Mouse (Mus musculus) kidney, embryonic 16.5 days (tissue): Measurements from ENCODE around the gene Usp49. TPM values are rescaled to one million over a fixed set of nuclear protein-coding genes. Genes with fewer than 3 reads are reported as not detected.
"Not testable (repeated sequence)": the region's sequence is repeated elsewhere in the genome, so short reads cannot be mapped to it uniquely, and the experiment has no call there.

Experiments used
- ATAC-seq: fragments of 200-750 bp; cut with Nextera tagmentation; 2 replicates; pipeline ENCODE4 v1.8.0; 2017; ENCODE audit warnings: moderate TSS enrichment; ENCODE audit not compliant: low FRiP score, low TSS enrichment
- H3K27ac ChIP-seq: fragments of 300-500 bp; sonication (generic); 2 replicates; pipeline ENCODE4 v1.5.1; 2014; ENCODE audit warnings: low read length
- H3K27me3 ChIP-seq: fragments of 300-500 bp; sonication (generic); 2 replicates; pipeline ENCODE4 v1.6.1; 2014; ENCODE audit warnings: low read length, control low read depth, mixed read lengths; ENCODE audit not compliant: insufficient read depth
- H3K36me3 ChIP-seq: fragments of 300-500 bp; sonication (generic); 2 replicates; pipeline ENCODE4 v1.6.1; 2014; ENCODE audit warnings: low read length, control low read depth, mixed read lengths; ENCODE audit not compliant: insufficient read depth
- H3K4me1 ChIP-seq: fragments of 300-500 bp; sonication (generic); 2 replicates; pipeline ENCODE4 v1.6.1; 2014; ENCODE audit warnings: low read length, control low read depth, mixed read lengths; ENCODE audit not compliant: insufficient read depth
- H3K4me2 ChIP-seq: fragments of 300-500 bp; sonication (generic); replicated peaks from 2 replicates; pipeline ENCODE4 v1.6.1; 2014; ENCODE audit warnings: low read depth, low read length
- H3K4me3 ChIP-seq: fragments of 300-500 bp; sonication (generic); 2 replicates; pipeline ENCODE4 v1.5.1; 2014; ENCODE audit warnings: mild to moderate bottlenecking, low read length
- H3K9ac ChIP-seq: fragments of 300-500 bp; sonication (generic); replicated peaks from 2 replicates; pipeline ENCODE4 v1.6.1; 2014; ENCODE audit warnings: low read length
- H3K9me3 ChIP-seq: fragments of 300-500 bp; sonication (generic); 2 replicates; pipeline ENCODE4 v1.6.1; 2016; ENCODE audit warnings: low read length, control low read depth
- whole genome bisulfite sequencing: fragments of 180-500 bp; shearing (Covaris S2); extraction: QIAGEN DNeasy Blood & Tissue Kit; methylation state at CpG from one replicate; pipeline ENCODE4 v1.1.7; 2014; 5-methylcytosine and 5-hydroxymethylcytosine counted together
- polyA plus RNA-seq: library from polyadenylated mRNA; unstranded; fragments of >200 nt; fragmentation: Nextera tagmentation; extraction: Ambion mirVana; gene quantifications from 2 replicates; pipeline ENCODE4 v1.2.1, GENCODE M21; 2015

Usp49 gene
- polyA plus RNA-seq, 1 experiment from 2014 or later: 3.7 TPM

DNA sequence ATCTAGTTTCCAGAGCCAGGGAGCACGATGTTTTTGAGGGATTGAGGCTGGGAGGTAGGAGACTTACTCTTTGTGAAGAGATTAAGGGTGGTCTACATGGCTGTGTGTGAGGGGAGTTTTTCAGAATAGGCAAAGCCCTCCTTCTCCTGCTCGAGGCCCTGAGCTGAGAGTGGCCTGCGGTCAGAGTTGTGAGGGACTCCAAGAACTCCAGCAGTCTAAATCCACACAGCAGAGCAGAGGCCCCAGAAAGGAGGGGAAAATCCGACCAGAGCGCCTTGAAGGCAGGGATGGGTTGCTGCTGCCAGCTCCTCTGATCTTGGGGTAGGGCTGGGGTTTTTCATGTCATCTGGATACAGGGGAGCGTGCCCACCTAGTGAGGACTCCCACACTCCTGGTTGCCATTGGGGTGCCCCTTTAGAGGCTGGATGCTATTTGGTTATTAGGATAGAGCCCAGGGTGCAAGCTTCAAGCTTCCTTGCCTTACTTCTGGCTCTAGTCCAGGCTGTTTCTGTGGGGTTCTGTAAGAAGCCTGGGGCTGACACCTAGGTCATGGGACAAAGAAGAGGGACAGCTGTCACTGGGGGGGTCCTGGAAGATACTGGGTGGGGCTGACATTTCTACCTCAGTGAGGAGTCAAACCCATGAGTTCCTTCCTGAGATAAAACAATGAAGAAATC is 34.2 kb upstream of the Usp49 start:
- Histone ChIP-seq H3K9me3 (no peaks in the 10 kb centered on the region), H3K4me1 (peaks cover 53% of the 10 kb centered on the region), H3K27ac (peak overlapping the region; percentile 97), H3K27me3 (no peaks in the 10 kb centered on the region), H3K4me3 (peak overlapping the region; percentile 95), H3K9ac (peak overlapping the region; percentile 91), H3K4me2 (peak overlapping the region; percentile 89), H3K36me3 (peaks cover 25% of the 10 kb centered on the region)
- WGBS: 26% methylated on average over 6 of the region's 6 CpGs
- ATAC-seq: no peak

DNA sequence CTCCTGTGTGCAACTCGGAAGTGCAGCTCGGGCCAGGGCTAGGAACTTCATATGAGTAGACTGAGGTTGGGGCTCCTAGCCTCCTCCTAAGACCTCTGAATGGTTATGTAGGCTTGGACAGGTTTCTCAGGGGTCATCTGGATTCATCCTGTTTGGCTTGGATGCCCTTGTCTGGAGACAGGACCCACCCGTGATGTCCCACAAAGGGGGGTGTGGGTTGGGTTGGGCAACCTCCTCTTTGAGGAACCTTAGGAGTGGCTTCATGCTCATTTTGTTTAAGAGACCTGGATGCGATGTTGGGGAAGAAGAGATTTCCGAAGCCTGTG is 33.7 kb upstream of the Usp49 start:
- Histone ChIP-seq H3K9me3 (no peaks in the 10 kb centered on the region), H3K27ac (peak overlapping the region; percentile 97), H3K36me3 (peaks cover 30% of the 10 kb centered on the region), H3K9ac (peak overlapping the region; percentile 91), H3K4me1 (peaks cover 53% of the 10 kb centered on the region), H3K4me3 (peak overlapping the region; percentile 95), H3K4me2 (peak overlapping the region; percentile 89), H3K27me3 (no peaks in the 10 kb centered on the region)
- WGBS: 65% methylated on average over 5 of the region's 5 CpGs
- no peak for ATAC-seq

- no peak for ATAC-seq
- Histone ChIP-seq H3K4me2 (peak overlapping the region; percentile 89), H3K27ac (peak overlapping the region; percentile 97), H3K9me3 (no peaks in the 10 kb centered on the region), H3K4me1 (peaks cover 53% of the 10 kb centered on the region), H3K36me3 (peaks cover 35% of the 10 kb centered on the region), H3K9ac (peak overlapping the region; percentile 91; the same call in 1 of the 2 replicates), H3K4me3 (peak overlapping the region; percentile 95; the same call in 1 of the 2 replicates), H3K27me3 (no peaks in the 10 kb centered on the region)
- 58% methylated on average over 13 of the region's 13 CpGs for WGBS
Observed at GRCm38 (mm10) chr17:47597261-47597660, 33.2 kb upstream of the Usp49 start.

DNA sequence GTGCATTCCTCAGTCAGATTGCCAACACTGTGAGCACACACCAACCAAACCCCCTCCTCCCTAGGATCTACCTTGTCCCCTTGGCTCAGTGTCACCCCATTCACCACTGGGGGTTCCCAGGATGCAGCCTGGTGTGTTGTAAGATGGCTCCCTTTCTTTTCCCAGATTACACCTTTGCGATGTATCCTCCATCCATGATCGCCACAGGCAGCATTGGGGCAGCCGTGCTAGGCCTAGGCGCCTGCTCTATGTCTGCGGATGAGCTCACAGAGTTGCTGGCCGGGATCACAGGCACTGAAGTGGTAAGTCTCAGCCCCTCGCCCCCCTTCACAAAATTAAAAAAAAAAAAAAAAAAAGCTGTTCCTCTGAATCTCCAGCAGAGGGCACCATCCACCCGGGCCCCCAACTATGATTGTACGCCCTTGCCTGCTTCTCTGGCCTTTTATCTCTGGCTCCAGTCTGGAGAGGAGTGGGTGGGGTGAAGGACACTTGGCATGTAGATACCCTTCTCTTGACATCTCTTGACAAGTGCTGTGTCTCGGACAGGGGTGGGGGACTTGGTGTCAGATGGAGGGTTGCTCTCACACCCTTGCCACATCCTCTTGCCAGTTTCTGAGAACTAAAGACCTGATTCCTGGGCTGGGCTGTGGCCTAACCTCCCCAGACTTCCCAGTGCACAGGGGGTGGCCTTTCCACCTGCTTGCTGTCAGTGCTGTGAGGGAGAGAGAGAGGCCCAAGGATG is 32.5 kb upstream of the Usp49 start:
- Histone ChIP-seq H3K4me3 (no peak overlapping the region), H3K9ac (peak overlapping the region; percentile 91; the same call in 1 of the 2 replicates), H3K4me1 (peaks cover 47% of the 10 kb centered on the region), H3K27ac (peak overlapping the region; percentile 97), H3K36me3 (peaks cover 39% of the 10 kb centered on the region), H3K9me3 (no peaks in the 10 kb centered on the region), H3K27me3 (no peaks in the 10 kb centered on the region), H3K4me2 (0 out of 2 replicates have a peak overlapping the region, but pooled peaks have one; percentile 89)
- 22% methylated on average over 10 of the region's 10 CpGs for WGBS
- no peak for ATAC-seq

DNA sequence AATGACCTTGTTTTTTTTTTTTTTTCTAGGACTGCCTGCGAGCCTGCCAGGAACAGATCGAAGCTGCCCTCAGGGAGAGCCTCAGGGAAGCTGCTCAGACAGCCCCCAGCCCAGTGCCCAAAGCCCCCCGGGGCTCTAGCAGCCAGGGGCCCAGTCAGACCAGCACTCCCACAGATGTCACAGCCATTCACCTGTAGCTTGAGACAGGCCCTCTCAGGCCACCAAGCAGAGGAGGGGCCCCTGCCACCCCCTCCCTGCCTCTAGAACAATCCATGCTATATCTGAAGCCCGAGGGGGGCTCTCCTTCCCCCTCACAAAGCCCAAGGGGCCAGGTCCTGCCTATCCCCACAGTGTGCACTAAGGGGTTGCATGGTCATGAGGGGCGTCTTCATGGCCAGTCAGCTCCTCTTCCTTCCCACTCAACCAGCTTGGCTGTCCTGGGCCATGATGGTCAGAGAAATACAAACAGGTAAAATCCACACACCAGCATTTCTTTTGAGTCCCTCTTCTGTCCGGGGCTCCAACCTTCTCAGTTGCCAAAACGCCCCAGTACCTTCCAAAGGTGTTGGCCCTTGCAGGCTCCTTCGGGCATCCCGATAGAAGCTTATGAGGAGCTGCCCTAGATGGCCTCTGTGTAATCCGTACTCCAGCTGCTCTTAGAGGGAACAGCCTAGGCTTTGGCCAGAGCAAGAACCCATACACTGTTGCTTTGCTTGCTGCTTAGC is 31.7 kb upstream of the Usp49 start:
- Histone ChIP-seq H3K27ac (peak overlapping the region; percentile 13; the same call in 1 of the 2 replicates), H3K36me3 (peaks cover 44% of the 10 kb centered on the region), H3K4me1 (peaks cover 45% of the 10 kb centered on the region)
- H3K9ac ChIP-seq, H3K27me3 ChIP-seq, ATAC-seq, H3K4me2 ChIP-seq, H3K4me3 ChIP-seq, H3K9me3 ChIP-seq: not testable (repeated sequence)
- WGBS: 70% methylated on average over 10 of the region's 10 CpGs

- no peak for ATAC-seq
- WGBS: 71% methylated on average over 11 of the region's 11 CpGs
- Histone ChIP-seq H3K27ac (peak overlapping the region; percentile 75), H3K9me3 (no peaks in the 10 kb centered on the region), H3K4me2 (no peak overlapping the region), H3K27me3 (no peaks in the 10 kb centered on the region), H3K4me1 (peaks cover 45% of the 10 kb centered on the region), H3K9ac (no peak overlapping the region), H3K36me3 (peaks cover 52% of the 10 kb centered on the region), H3K4me3 (no peak overlapping the region)
Observed at GRCm38 (mm10) chr17:47599511-47600297, 30.8 kb upstream of the Usp49 start.

- Histone ChIP-seq H3K36me3 (peaks cover 62% of the 10 kb centered on the region), H3K4me3 (no peak overlapping the region), H3K27ac (no peak overlapping the region), H3K27me3 (no peaks in the 10 kb centered on the region), H3K9me3 (no peaks in the 10 kb centered on the region), H3K9ac (no peak overlapping the region), H3K4me1 (peaks cover 35% of the 10 kb centered on the region), H3K4me2 (no peak overlapping the region)
- ATAC-seq: no peak
- 82% methylated on average over 13 of the region's 13 CpGs for WGBS
Observed at GRCm38 (mm10) chr17:47600601-47601388, 29.7 kb upstream of the Usp49 start.

- ATAC-seq: no peak
- no peaks in the 10 kb centered on the region for H3K27me3 ChIP-seq
- H3K4me1 ChIP-seq: peaks cover 29% of the 10 kb centered on the region
- no peak overlapping the region for H3K4me3 ChIP-seq
- no peak overlapping the region for H3K9ac ChIP-seq
- peaks cover 66% of the 10 kb centered on the region for H3K36me3 ChIP-seq
- no peaks in the 10 kb centered on the region for H3K9me3 ChIP-seq
- H3K27ac ChIP-seq: no peak overlapping the region
- H3K4me2 ChIP-seq: no peak overlapping the region
- WGBS: 84% methylated on average over 10 of the region's 10 CpGs
Observed at GRCm38 (mm10) chr17:47601389-47601755, 29.1 kb upstream of the Usp49 start.

DNA sequence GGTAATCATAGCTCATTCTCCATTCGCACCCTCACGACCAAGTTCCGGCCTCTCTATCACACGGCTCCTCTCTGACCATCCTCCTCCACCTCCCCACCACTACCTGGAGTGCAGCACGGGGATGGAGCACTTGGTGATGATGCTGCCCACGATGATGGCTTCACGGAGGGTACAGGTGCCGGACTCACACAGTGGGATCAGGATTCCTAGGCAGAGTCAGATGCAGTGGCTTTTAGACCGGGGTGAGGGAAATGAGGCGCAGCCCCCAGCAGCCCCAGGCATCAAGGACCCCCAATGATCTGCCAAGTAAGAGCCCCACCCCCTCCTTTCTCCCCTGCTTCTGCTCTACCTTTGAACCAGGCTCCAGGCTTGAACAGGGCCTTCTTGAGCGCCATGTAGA is 28.2 kb upstream of the Usp49 start:
- no peak overlapping the region for H3K9ac ChIP-seq
- H3K4me3 ChIP-seq: no peak overlapping the region
- WGBS: 91% methylated on average over 11 of the region's 11 CpGs
- H3K4me2 ChIP-seq: no peak overlapping the region
- H3K36me3 ChIP-seq: peaks cover 70% of the 10 kb centered on the region
- ATAC-seq: no peak
- no peaks in the 10 kb centered on the region for H3K9me3 ChIP-seq
- peaks cover 20% of the 10 kb centered on the region for H3K4me1 ChIP-seq
- no peak overlapping the region for H3K27ac ChIP-seq
- no peaks in the 10 kb centered on the region for H3K27me3 ChIP-seq
